Mouse (Mus musculus) frontal cortex, postnatal 10 days (tissue): ENCODE measurements around the gene Slc35g1.

Experiments used
- DNase-seq, 2 experiments: peaks; one replicate each; pipeline ENCODE4 v3.0.0; 2022; ENCODE audit warnings: low spot score in 2 of 2, mixed read lengths in 1 of 2

Gene Slc35g1

GRCm38 (mm10) chr19:38387835-38388234, 7.9 kb upstream of the Slc35g1 start:
- no peak for DNase-seq

- no peak for DNase-seq
Observed at GRCm38 (mm10) chr19:38396633-38396970, 822 bp downstream of the Slc35g1 start.

- no peak for DNase-seq
Observed at GRCm38 (mm10) chr19:38397004-38397403, 1.2 kb downstream of the Slc35g1 start.

- DNase-seq: no peak
Observed at GRCm38 (mm10) chr19:38398966-38399365, 3.2 kb downstream of the Slc35g1 start.

- no peak for DNase-seq
Observed at GRCm38 (mm10) chr19:38400851-38401250, 5.1 kb downstream of the Slc35g1 start.

GRCm38 (mm10) chr19:38401416-38401815, 5.6 kb downstream of the Slc35g1 start:
- DNase-seq: no peak

GRCm38 (mm10) chr19:38410357-38411056, 14.7 kb downstream of the Slc35g1 start:
- no peak for DNase-seq

GRCm38 (mm10) chr19:38413861-38414260, 18.1 kb downstream of the Slc35g1 start:
- DNase-seq: no peak

- no peak for DNase-seq
Observed at GRCm38 (mm10) chr19:38418819-38419423, 23.1 kb downstream of the Slc35g1 start.

- DNase-seq: no peak
Observed at GRCm38 (mm10) chr19:38420751-38421295, 25.0 kb downstream of the Slc35g1 start.

- no peak for DNase-seq
Observed at GRCm38 (mm10) chr19:38421436-38421835, 25.7 kb downstream of the Slc35g1 start.

GRCm38 (mm10) chr19:38422926-38423325, 27.1 kb downstream of the Slc35g1 start:
- no peak for DNase-seq

GRCm38 (mm10) chr19:38423884-38424283, 28.1 kb downstream of the Slc35g1 start:
- no peak for DNase-seq

GRCm38 (mm10) chr19:38424581-38424980, 28.8 kb downstream of the Slc35g1 start:
- DNase-seq: no peak

- no peak for DNase-seq
Observed at GRCm38 (mm10) chr19:38429269-38429668, 33.5 kb downstream of the Slc35g1 start.

- DNase-seq: no peak
Observed at GRCm38 (mm10) chr19:38430475-38430874, 34.7 kb downstream of the Slc35g1 start.

- DNase-seq: no peak
Observed at GRCm38 (mm10) chr19:38431326-38431725, 35.5 kb downstream of the Slc35g1 start.

- DNase-seq: no peak
Observed at GRCm38 (mm10) chr19:38432021-38432420, 36.2 kb downstream of the Slc35g1 start.

GRCm38 (mm10) chr19:38433381-38433780, 37.6 kb downstream of the Slc35g1 start:
- DNase-seq: no peak

GRCm38 (mm10) chr19:38435221-38435620, 39.4 kb downstream of the Slc35g1 start:
- DNase-seq: no peak

GRCm38 (mm10) chr19:38441860-38442259, 46.1 kb downstream of the Slc35g1 start:
- no peak for DNase-seq

GRCm38 (mm10) chr19:38445758-38446157, 50.0 kb downstream of the Slc35g1 start:
- no peak for DNase-seq
